Mouse (Mus musculus) hindbrain, embryonic 15.5 days (tissue): ENCODE data around the gene A930009A15Rik. TPM values are rescaled to one million over a fixed set of nuclear protein-coding genes. Genes with fewer than 3 reads are reported as not detected.

Source experiments
- ATAC-seq: fragments of 200-750 bp; cut with Nextera tagmentation; 2 replicates; pipeline ENCODE4 v1.8.0; 2017; ENCODE audit warnings: low read depth, moderate number of reproducible peaks, moderate TSS enrichment; ENCODE audit not compliant: low FRiP score
- H3K27ac ChIP-seq: fragments of 300-500 bp; sonication (generic); replicated peaks from 2 replicates; pipeline ENCODE4 v1.5.1; 2015; ENCODE audit warnings: mild to moderate bottlenecking, inconsistent platforms
- H3K27me3 ChIP-seq: fragments of 300-500 bp; sonication (generic); 2 replicates; pipeline ENCODE4 v1.6.1; 2015; ENCODE audit warnings: control low read depth, inconsistent platforms
- H3K36me3 ChIP-seq: fragments of 300-500 bp; sonication (generic); 2 replicates; pipeline ENCODE4 v1.6.1; 2015; ENCODE audit warnings: control low read depth, inconsistent platforms
- H3K4me1 ChIP-seq: fragments of 300-500 bp; sonication (generic); replicated peaks from 2 replicates; pipeline ENCODE4 v1.6.1; 2015; ENCODE audit warnings: control low read depth, inconsistent platforms
- H3K4me2 ChIP-seq: fragments of 300-500 bp; sonication (generic); 2 replicates; pipeline ENCODE4 v1.6.1; 2015; ENCODE audit warnings: moderate library complexity, mild to moderate bottlenecking, inconsistent platforms
- H3K4me3 ChIP-seq: fragments of 300-500 bp; sonication (generic); 2 replicates; pipeline ENCODE4 v1.5.1; 2015; ENCODE audit warnings: mild to moderate bottlenecking, inconsistent platforms
- H3K9ac ChIP-seq: fragments of 300-500 bp; sonication (generic); 2 replicates; pipeline ENCODE4 v1.6.1; 2015; ENCODE audit warnings: inconsistent platforms
- H3K9me3 ChIP-seq: fragments of 300-500 bp; sonication (generic); 2 replicates; pipeline ENCODE4 v1.6.1; 2016; ENCODE audit warnings: control low read depth, inconsistent platforms
- WGBS: fragments of 180-500 bp; shearing (Covaris S2); methylation state at CpG from one replicate; pipeline ENCODE4 v1.1.7; 2015; 5-methylcytosine and 5-hydroxymethylcytosine counted together
- polyA plus RNA-seq: library from polyadenylated mRNA; unstranded; fragments of >200 nt; fragmentation: Nextera tagmentation; extraction: Ambion mirVana; gene quantifications from 2 replicates; pipeline ENCODE4 v1.2.1, GENCODE M21; 2015

A930009A15Rik gene
- polyA plus RNA-seq, 1 experiment from 2014 or later = 0.40 TPM

GRCm38 (mm10) chr10:115584656-115585055 is 14.9 kb downstream of the A930009A15Rik start:
- ATAC-seq = no peak
- Histone ChIP-seq H3K4me2 (peak overlapping the region; percentile 98; the same call in 1 of the 2 replicates), H3K36me3 (no peaks in the 10 kb centered on the region), H3K27ac (no peak overlapping the region), H3K4me1 (peaks cover 33% of the 10 kb centered on the region), H3K4me3 (no peak overlapping the region), H3K9ac (no peak overlapping the region), H3K27me3 (peaks cover 44% of the 10 kb centered on the region), H3K9me3 (no peaks in the 10 kb centered on the region)
- 21% methylated on average over 12 of the region's 14 CpGs for WGBS

GRCm38 (mm10) chr10:115585491-115586245 is 15.9 kb downstream of the A930009A15Rik start:
- 1% methylated on average over 21 of the region's 21 CpGs for WGBS
- ATAC-seq = no peak
- H3K4me1 ChIP-seq = peaks cover 32% of the 10 kb centered on the region
- H3K36me3 ChIP-seq = no peaks in the 10 kb centered on the region
- peak overlapping the region; percentile 98 for H3K4me2 ChIP-seq
- H3K9ac ChIP-seq = 0 out of 2 replicates have a peak overlapping the region, but pooled peaks have one; percentile 34
- peak overlapping the region; percentile 54 for H3K4me3 ChIP-seq
- H3K27me3 ChIP-seq = peaks cover 43% of the 10 kb centered on the region
- H3K27ac ChIP-seq = no peak overlapping the region
- no peaks in the 10 kb centered on the region for H3K9me3 ChIP-seq

GRCm38 (mm10) chr10:115586246-115587231 is 16.8 kb downstream of the A930009A15Rik start:
- peak overlapping the region; percentile 98 for H3K4me2 ChIP-seq
- no peak overlapping the region for H3K27ac ChIP-seq
- no peaks in the 10 kb centered on the region for H3K9me3 ChIP-seq
- peaks cover 32% of the 10 kb centered on the region for H3K4me1 ChIP-seq
- no peaks in the 10 kb centered on the region for H3K36me3 ChIP-seq
- under 1% methylated on average over 41 of the region's 41 CpGs for WGBS
- H3K4me3 ChIP-seq = peak overlapping the region; percentile 54
- peaks cover 37% of the 10 kb centered on the region for H3K27me3 ChIP-seq
- peak overlapping the region; percentile 72 for H3K9ac ChIP-seq
- peak; percentile 76 for ATAC-seq

- H3K9ac ChIP-seq = peak within 1 kb of the TSS; percentile 72
- peaks cover 32% of the 10 kb centered on the region for H3K4me1 ChIP-seq
- peak within 1 kb of the TSS; percentile 9; the same call in 1 of the 2 replicates for H3K27ac ChIP-seq
- H3K9me3 ChIP-seq = no peaks in the 10 kb centered on the region
- H3K36me3 ChIP-seq = no peaks in the 10 kb centered on the region
- peaks cover 37% of the 10 kb centered on the region for H3K27me3 ChIP-seq
- WGBS = under 1% methylated on average over 44 of the region's 47 CpGs
- peak within 1 kb of the TSS; percentile 98 for H3K4me2 ChIP-seq
- peak within 1 kb of the TSS; percentile 54 for H3K4me3 ChIP-seq
- ATAC-seq = peak; percentile 88
Observed at GRCm38 (mm10) chr10:115587301-115587969, 17.6 kb downstream of the A930009A15Rik start, which contains the start of gene Lgr5. Gene Lgr5, minus strand, starts transcription at chr10:115587780.

GRCm38 (mm10) chr10:115587979-115588378 is 18.2 kb downstream of the A930009A15Rik start:
- peaks cover 32% of the 10 kb centered on the region for H3K4me1 ChIP-seq
- H3K27ac ChIP-seq = peak overlapping the region; percentile 9; the same call in 1 of the 2 replicates
- peak overlapping the region; percentile 98 for H3K4me2 ChIP-seq
- no peak for ATAC-seq
- H3K9ac ChIP-seq = peak overlapping the region; percentile 72
- WGBS = 1% methylated on average over 7 of the region's 7 CpGs
- H3K36me3 ChIP-seq = no peaks in the 10 kb centered on the region
- H3K27me3 ChIP-seq = peaks cover 38% of the 10 kb centered on the region
- peak overlapping the region; percentile 54 for H3K4me3 ChIP-seq
- H3K9me3 ChIP-seq = no peaks in the 10 kb centered on the region

GRCm38 (mm10) chr10:115593221-115593620 is 23.4 kb downstream of the A930009A15Rik start:
- Histone ChIP-seq H3K9ac (no peak overlapping the region), H3K9me3 (no peaks in the 10 kb centered on the region), H3K27ac (no peak overlapping the region), H3K4me1 (peaks cover 5% of the 10 kb centered on the region), H3K27me3 (peaks cover 16% of the 10 kb centered on the region), H3K4me2 (peak overlapping the region; percentile 37), H3K4me3 (no peak overlapping the region), H3K36me3 (no peaks in the 10 kb centered on the region)
- WGBS = 19% methylated on average over 11 of the region's 11 CpGs
- ATAC-seq = no peak

- H3K9ac ChIP-seq = no peak overlapping the region
- 84% methylated on average over 6 of the region's 6 CpGs for WGBS
- peaks cover 15% of the 10 kb centered on the region for H3K27me3 ChIP-seq
- no peak overlapping the region for H3K4me3 ChIP-seq
- peak overlapping the region; percentile 37 for H3K4me2 ChIP-seq
- H3K36me3 ChIP-seq = no peaks in the 10 kb centered on the region
- no peak for ATAC-seq
- peaks cover 3% of the 10 kb centered on the region; the same call in 1 of the 2 replicates for H3K4me1 ChIP-seq
- H3K9me3 ChIP-seq = no peaks in the 10 kb centered on the region
- H3K27ac ChIP-seq = no peak overlapping the region
Observed at GRCm38 (mm10) chr10:115593651-115594050, 23.9 kb downstream of the A930009A15Rik start.

GRCm38 (mm10) chr10:115595748-115596147 is 26.0 kb downstream of the A930009A15Rik start:
- ATAC-seq = no peak
- Histone ChIP-seq H3K9me3 (no peaks in the 10 kb centered on the region), H3K36me3 (no peaks in the 10 kb centered on the region), H3K9ac (no peak overlapping the region), H3K27me3 (0 out of 2 replicates have a peak, but pooled peaks cover 4% of the 10 kb centered on the region), H3K4me3 (no peak overlapping the region), H3K4me2 (no peak overlapping the region), H3K27ac (no peak overlapping the region), H3K4me1 (peaks cover 3% of the 10 kb centered on the region; the same call in 1 of the 2 replicates)
- WGBS = 100% methylated on average over 1 of the region's 1 CpGs

GRCm38 (mm10) chr10:115617456-115618287 is 47.9 kb downstream of the A930009A15Rik start:
- Histone ChIP-seq H3K4me2 (peak overlapping the region; percentile 57), H3K9me3 (no peaks in the 10 kb centered on the region), H3K4me1 (no peaks in the 10 kb centered on the region), H3K4me3 (peak overlapping the region; percentile 30), H3K27me3 (no peaks in the 10 kb centered on the region), H3K36me3 (no peaks in the 10 kb centered on the region), H3K9ac (0 out of 2 replicates have a peak overlapping the region, but pooled peaks have one; percentile 29), H3K27ac (no peak overlapping the region)
- ATAC-seq = peak; percentile 88
- WGBS = 10% methylated on average over 15 of the region's 15 CpGs

- WGBS = 23% methylated on average over 15 of the region's 15 CpGs
- 0 out of 2 replicates have a peak overlapping the region, but pooled peaks have one; percentile 29 for H3K9ac ChIP-seq
- H3K9me3 ChIP-seq = no peaks in the 10 kb centered on the region
- no peaks in the 10 kb centered on the region for H3K27me3 ChIP-seq
- peak overlapping the region; percentile 30 for H3K4me3 ChIP-seq
- ATAC-seq = peak; percentile 80; the same call in 1 of the 2 replicates
- peak overlapping the region; percentile 57 for H3K4me2 ChIP-seq
- no peaks in the 10 kb centered on the region for H3K4me1 ChIP-seq
- H3K27ac ChIP-seq = no peak overlapping the region
- no peaks in the 10 kb centered on the region for H3K36me3 ChIP-seq
Observed at GRCm38 (mm10) chr10:115618288-115618856, 48.6 kb downstream of the A930009A15Rik start.
